Mouse (Mus musculus) monocyte, adult 2 months (primary cell): ENCODE measurements around the gene Fryl.

ENCODE experiments used
- DNase-seq, 2 experiments: peaks; one replicate each; pipeline ENCODE4 v3.0.0; 2022; ENCODE audit warnings: low spot score in 2 of 2, low read depth in 1 of 2

Gene Fryl

GRCm38 (mm10) chr5:73194740-73195139 is 61.7 kb downstream of the Fryl start:
- DNase-seq, result no peak

- no peak for DNase-seq
Observed at GRCm38 (mm10) chr5:73194083-73194570, 62.3 kb downstream of the Fryl start.

GRCm38 (mm10) chr5:73193627-73194026 is 62.8 kb downstream of the Fryl start:
- no peak for DNase-seq

- DNase-seq, result no peak
Observed at GRCm38 (mm10) chr5:73192870-73193576, 63.4 kb downstream of the Fryl start.

GRCm38 (mm10) chr5:73191765-73192164 is 64.7 kb downstream of the Fryl start:
- no peak for DNase-seq

GRCm38 (mm10) chr5:73190164-73190563 is 66.3 kb downstream of the Fryl start:
- DNase-seq, result no peak

GRCm38 (mm10) chr5:73189443-73190160 is 66.8 kb downstream of the Fryl start:
- no peak for DNase-seq

- DNase-seq, result no peak
Observed at GRCm38 (mm10) chr5:73188576-73188975, 67.8 kb downstream of the Fryl start.

GRCm38 (mm10) chr5:73188164-73188563 is 68.3 kb downstream of the Fryl start:
- DNase-seq, result no peak

- no peak for DNase-seq
Observed at GRCm38 (mm10) chr5:73186912-73187311, 69.5 kb downstream of the Fryl start.

GRCm38 (mm10) chr5:73185424-73185823 is 71.0 kb downstream of the Fryl start:
- no peak for DNase-seq

GRCm38 (mm10) chr5:73182701-73183447 is 73.5 kb downstream of the Fryl start:
- DNase-seq, result no peak

- no peak for DNase-seq
Observed at GRCm38 (mm10) chr5:73182191-73182590, 74.2 kb downstream of the Fryl start.

GRCm38 (mm10) chr5:73176294-73176693 is 80.1 kb downstream of the Fryl start:
- DNase-seq, result no peak

GRCm38 (mm10) chr5:73175377-73176147 is 80.9 kb downstream of the Fryl start:
- no peak for DNase-seq

GRCm38 (mm10) chr5:73171876-73172480 is 84.4 kb downstream of the Fryl start:
- DNase-seq, result no peak

GRCm38 (mm10) chr5:73171203-73171602 is 85.2 kb downstream of the Fryl start:
- DNase-seq, result no peak

GRCm38 (mm10) chr5:73168769-73169272 is 87.6 kb downstream of the Fryl start:
- no peak for DNase-seq

GRCm38 (mm10) chr5:73167976-73168768 is 88.2 kb downstream of the Fryl start:
- no peak for DNase-seq

- DNase-seq, result no peak
Observed at GRCm38 (mm10) chr5:73163970-73164369, 92.4 kb downstream of the Fryl start.
